Comparison of ENCODE assay signal across 9 mouse cellular contexts in genomic region chr12:33110894-33111471, GRCm38 (mm10). TPM values are rescaled to one million over a fixed set of nuclear protein-coding genes. Genes with fewer than 3 reads are reported as not detected.
DNase-seq lines count a peak whose midpoint lies in the region; ATAC-seq and TF ChIP-seq lines count a peak whose summit lies in the region.
"Had no signal": no experiment of that assay in that cellular context is flagged by ENCODE, and none has a peak within 500 bp of the region (broad histone marks: within the 10 kb centered on the region; RNA-seq: fewer than 3 reads in every experiment).

No protein-coding gene starts in this region.

- no peak for TF ChIP-seq POLR2A in small intestine, adult 2 months (IDR thresholded peaks at IDR 0.05; ENCODE audit: low read depth, low read length)

- no peaks in the 10 kb centered on the region for H3K9me3 ChIP-seq in embryonic facial prominence, embryonic 15.5 days (replicated peaks)
- H3K9me3 ChIP-seq in lung, postnatal 0 days (ENCODE audit: low read length): no peaks in the 10 kb centered on the region
- H3K9me3 ChIP-seq: liver, embryonic 15.5 days had no signal

- no peak for TF ChIP-seq CTCF in lung, postnatal 0 days (IDR thresholded peaks at IDR 0.05)
- no peak for TF ChIP-seq CTCF in small intestine, adult 2 months (IDR thresholded peaks at IDR 0.05; ENCODE audit: extremely low read depth, insufficient read length, insufficient replicate concordance, low read depth, low read length)

- no peaks in the 10 kb centered on the region for H3K27me3 ChIP-seq in embryonic facial prominence, embryonic 15.5 days
- no peaks in the 10 kb centered on the region for H3K27me3 ChIP-seq in lung, postnatal 0 days (replicated peaks; ENCODE audit: insufficient read depth, low read length)
- no peaks in the 10 kb centered on the region for H3K27me3 ChIP-seq in small intestine, adult 2 months (ENCODE audit: control insufficient read depth, insufficient read depth, low read length)
- H3K27me3 ChIP-seq: liver, embryonic 15.5 days had no signal

- intact Hi-C loops in heart, postnatal 14 days (cut with DNase I): no loop called here

- whole genome bisulfite sequencing in embryonic facial prominence, embryonic 15.5 days: 13% methylated on average over 14 of the region's 14 CpGs
- 3% methylated on average over 14 of the region's 14 CpGs for WGBS in lung, postnatal 0 days
- WGBS in small intestine, adult 2 months: 20% methylated on average over 14 of the region's 14 CpGs

- no peak overlapping the region for H3K9ac ChIP-seq in embryonic facial prominence, embryonic 15.5 days
- no peak overlapping the region for H3K9ac ChIP-seq in lung, postnatal 0 days (replicated peaks; ENCODE audit: low read depth)
- H3K9ac ChIP-seq: liver, embryonic 15.5 days had no signal

- DNase-seq in retina, postnatal 1 day: peak; percentile 90
- no peak for DNase-seq in retina, embryonic 14.5 days (ENCODE audit: low spot score)
- peak; percentile 25 to 48 for DNase-seq in heart, postnatal 14 days
- DNase-seq in kidney, postnatal 25 days: peak; percentile 40 to 42
- DNase-seq in lung, postnatal 0 days (ENCODE audit: low spot score): peak; percentile 85
- DNase-seq in thymus, postnatal 14 days: no peak

- H3K27ac ChIP-seq in embryonic facial prominence, embryonic 15.5 days (replicated peaks): peak overlapping the region; percentile 74
- peak overlapping the region; percentile 51 for H3K27ac ChIP-seq in lung, postnatal 0 days (ENCODE audit: low read length)
- H3K27ac ChIP-seq in small intestine, adult 2 months (ENCODE audit: insufficient read depth, low read depth, low read length): peak overlapping the region; percentile 25
- H3K27ac ChIP-seq: liver, embryonic 15.5 days had no signal

- ATAC-seq in embryonic facial prominence, embryonic 15.5 days (ENCODE audit: insufficient number of reproducible peaks, low FRiP score, low TSS enrichment, low read depth): peak; percentile 84
- peak; percentile 88 for ATAC-seq in lung, postnatal 0 days

- peak; percentile 71 for TF ChIP-seq EP300 in lung, postnatal 0 days (IDR thresholded peaks at IDR 0.05)

- no peaks in the 10 kb centered on the region for H3K36me3 ChIP-seq in embryonic facial prominence, embryonic 15.5 days
- H3K36me3 ChIP-seq in lung, postnatal 0 days (ENCODE audit: insufficient read depth, low read length): no peaks in the 10 kb centered on the region
- H3K36me3 ChIP-seq in small intestine, adult 2 months (ENCODE audit: control insufficient read depth, insufficient read depth, low read length): no peaks in the 10 kb centered on the region
- H3K36me3 ChIP-seq: liver, embryonic 15.5 days had no signal

- peak overlapping the region; percentile 21 for H3K4me2 ChIP-seq in embryonic facial prominence, embryonic 15.5 days (replicated peaks)
- no peak overlapping the region for H3K4me2 ChIP-seq in lung, postnatal 0 days (replicated peaks; ENCODE audit: low read depth, low read length)
- H3K4me2 ChIP-seq: liver, embryonic 15.5 days had no signal

- H3K4me3 ChIP-seq in embryonic facial prominence, embryonic 15.5 days (replicated peaks): no peak overlapping the region
- no peak overlapping the region for H3K4me3 ChIP-seq in lung, postnatal 0 days (ENCODE audit: low read depth, low read length)
- no peak overlapping the region for H3K4me3 ChIP-seq in small intestine, adult 2 months (ENCODE audit: low read depth, low read length)
- H3K4me3 ChIP-seq: liver, embryonic 15.5 days had no signal

- peaks cover 28% of the 10 kb centered on the region for H3K4me1 ChIP-seq in embryonic facial prominence, embryonic 15.5 days
- no peaks in the 10 kb centered on the region; the same call in 1 of the 2 replicates for H3K4me1 ChIP-seq in lung, postnatal 0 days (ENCODE audit: insufficient read depth, low read depth, low read length)
- no peaks in the 10 kb centered on the region; the same call in 1 of the 2 replicates for H3K4me1 ChIP-seq in small intestine, adult 2 months (ENCODE audit: control insufficient read depth, insufficient read depth, insufficient read length, low read length)
- H3K4me1 ChIP-seq: liver, embryonic 15.5 days had no signal

RNA-seq across cellular contexts. Expression of gene Cdhr3, which starts 18.3 kb away (rescaled TPM):
- 1.2 and 2.6 TPM in 2 replicates for polyA plus RNA-seq in embryonic facial prominence, embryonic 15.5 days (2015; fragmentation: Nextera tagmentation; extraction: Ambion mirVana)
- total RNA-seq in heart, postnatal 14 days (2021): 1 to 10 TPM in 1 of 2 experiments, under 1 TPM in 1; 0.59 to 1.8 TPM
- 5.6 and 6.5 TPM in 2 replicates for polyA plus RNA-seq in lung, postnatal 0 days (2015; fragmentation: Nextera tagmentation; extraction: Ambion mirVana)
- polyA plus RNA-seq in small intestine, adult 2 months (2012; rRNA removed): not detected in 2 replicates

RNA-seq across cellular contexts. Expression of gene Atxn7l1, which starts 36.5 kb away (rescaled TPM):
- 12.7 and 14.9 TPM in 2 replicates for polyA plus RNA-seq in embryonic facial prominence, embryonic 15.5 days (2015; fragmentation: Nextera tagmentation; extraction: Ambion mirVana)
- 10 to 100 TPM; 17.1 to 18.6 TPM for total RNA-seq in heart, postnatal 14 days (2021)
- polyA plus RNA-seq in lung, postnatal 0 days (2015; fragmentation: Nextera tagmentation; extraction: Ambion mirVana): 9.6 and 10.2 TPM in 2 replicates
- 8.4 and 19.2 TPM in 2 replicates for polyA plus RNA-seq in small intestine, adult 2 months (2012; rRNA removed)

Comparison
In these comparisons a context has a peak if more than half of its experiments do, and no peak if none do; other contexts are left out.
1. DNase-seq: peak in retina, postnatal 1 day (single experiment), heart, postnatal 14 days (2 of 2), kidney, postnatal 25 days (2 of 2) and lung, postnatal 0 days (single experiment); none in retina, embryonic 14.5 days (single experiment) and thymus, postnatal 14 days (single experiment).
2. Peak in every context shown above with its lines, with median percentiles within 50 percentile points of each other: H3K27ac ChIP-seq.